Mouse (Mus musculus): ENCODE measurements around the gene Cebpzos. TPM values are rescaled to one million over a fixed set of nuclear protein-coding genes. Genes with fewer than 3 reads are reported as not detected.

Gene Cebpzos
- polyA plus RNA-seq, 1 experiment from 2014 or later: 115 TPM

GRCm38 (mm10) chr17:78938927-78939326, 22.6 kb downstream of the Cebpzos start:
- H3K27me3 ChIP-seq (replicated peaks): no peaks in the 10 kb centered on the region

GRCm38 (mm10) chr17:78942579-78942978, 26.3 kb downstream of the Cebpzos start:
- no peak overlapping the region for H3K4me3 ChIP-seq (replicated peaks)
- ATAC-seq (ENCODE audit: insufficient read depth, low FRiP score, low read depth): no peak
- H3K4me1 ChIP-seq: no peaks in the 10 kb centered on the region
- H3K9me3 ChIP-seq: no peaks in the 10 kb centered on the region
- 46% methylated on average over 11 of the region's 11 CpGs for WGBS
- H3K36me3 ChIP-seq: 0 out of 2 replicates have a peak, but pooled peaks cover 7% of the 10 kb centered on the region
- no peak overlapping the region for H3K27ac ChIP-seq
- no peak overlapping the region for H3K4me2 ChIP-seq
- no peak overlapping the region for H3K9ac ChIP-seq
- H3K27me3 ChIP-seq (replicated peaks): no peaks in the 10 kb centered on the region

More at GRCm38 (mm10) chr17:78938927-78939326, 22.6 kb downstream of the Cebpzos start:
- H3K9ac ChIP-seq: no peak overlapping the region
- no peak overlapping the region for H3K27ac ChIP-seq
- no peak overlapping the region for H3K4me3 ChIP-seq (replicated peaks)
- no peaks in the 10 kb centered on the region for H3K9me3 ChIP-seq
- WGBS: 88% methylated on average over 4 of the region's 4 CpGs
- no peaks in the 10 kb centered on the region; the same call in 1 of the 2 replicates for H3K36me3 ChIP-seq
- ATAC-seq (ENCODE audit: insufficient read depth, low FRiP score, low read depth): no peak
- no peak overlapping the region for H3K4me2 ChIP-seq
- H3K4me1 ChIP-seq: 0 out of 2 replicates have a peak, but pooled peaks cover 2% of the 10 kb centered on the region

GRCm38 (mm10) chr17:78951225-78951624, 34.9 kb downstream of the Cebpzos start:
- ATAC-seq (ENCODE audit: insufficient read depth, low FRiP score, low read depth): no peak
- Histone ChIP-seq H3K9ac (no peak overlapping the region), H3K4me2 (no peak overlapping the region), H3K36me3 (peaks cover 40% of the 10 kb centered on the region), H3K4me3 (replicated peaks) (no peak overlapping the region), H3K27ac (no peak overlapping the region), H3K27me3 (replicated peaks) (no peaks in the 10 kb centered on the region), H3K9me3 (no peaks in the 10 kb centered on the region), H3K4me1 (no peaks in the 10 kb centered on the region)
- WGBS: 91% methylated on average over 5 of the region's 5 CpGs

- Histone ChIP-seq H3K9me3 (no peaks in the 10 kb centered on the region), H3K9ac (no peak overlapping the region), H3K4me2 (no peak overlapping the region), H3K27ac (no peak overlapping the region), H3K27me3 (replicated peaks) (no peaks in the 10 kb centered on the region), H3K36me3 (peaks cover 37% of the 10 kb centered on the region), H3K4me3 (replicated peaks) (no peak overlapping the region), H3K4me1 (no peaks in the 10 kb centered on the region)
- ATAC-seq (ENCODE audit: insufficient read depth, low FRiP score, low read depth): no peak
- WGBS: 88% methylated on average over 5 of the region's 5 CpGs
These were observed 35.8 kb downstream of the Cebpzos start for GRCm38 (mm10) chr17:78952070-78952469.

- Histone ChIP-seq H3K9ac (no peak overlapping the region), H3K4me2 (no peak overlapping the region), H3K9me3 (no peaks in the 10 kb centered on the region), H3K4me3 (replicated peaks) (no peak overlapping the region), H3K36me3 (peaks cover 33% of the 10 kb centered on the region), H3K27me3 (replicated peaks) (no peaks in the 10 kb centered on the region), H3K4me1 (no peaks in the 10 kb centered on the region), H3K27ac (no peak overlapping the region)
- 78% methylated on average over 8 of the region's 8 CpGs for WGBS
- 0 out of 2 replicates have a peak, but pooled peaks have one; percentile 31 for ATAC-seq (ENCODE audit: insufficient read depth, low FRiP score, low read depth)
These were observed 36.9 kb downstream of the Cebpzos start for GRCm38 (mm10) chr17:78953240-78953639.

- Histone ChIP-seq H3K4me2 (no peak overlapping the region), H3K27me3 (replicated peaks) (no peaks in the 10 kb centered on the region), H3K4me1 (no peaks in the 10 kb centered on the region), H3K27ac (no peak overlapping the region), H3K9me3 (no peaks in the 10 kb centered on the region), H3K9ac (no peak overlapping the region), H3K36me3 (peaks cover 31% of the 10 kb centered on the region), H3K4me3 (replicated peaks) (no peak overlapping the region)
- ATAC-seq (ENCODE audit: insufficient read depth, low FRiP score, low read depth): no peak
- 70% methylated on average over 6 of the region's 6 CpGs for WGBS
These were observed 43.2 kb downstream of the Cebpzos start for GRCm38 (mm10) chr17:78959473-78959872.

- no peaks in the 10 kb centered on the region for H3K9me3 ChIP-seq
- H3K4me2 ChIP-seq: no peak overlapping the region
- no peaks in the 10 kb centered on the region for H3K4me1 ChIP-seq
- H3K4me3 ChIP-seq (replicated peaks): no peak overlapping the region
- WGBS: 86% methylated on average over 1 of the region's 1 CpGs
- no peak overlapping the region for H3K9ac ChIP-seq
- H3K36me3 ChIP-seq: peaks cover 26% of the 10 kb centered on the region
- H3K27ac ChIP-seq: no peak overlapping the region
- no peak for ATAC-seq (ENCODE audit: insufficient read depth, low FRiP score, low read depth)
- no peaks in the 10 kb centered on the region for H3K27me3 ChIP-seq (replicated peaks)
These were observed 48.1 kb downstream of the Cebpzos start for GRCm38 (mm10) chr17:78964387-78964786.

- H3K9ac ChIP-seq: no peak overlapping the region
- H3K27me3 ChIP-seq (replicated peaks): no peaks in the 10 kb centered on the region
- no peaks in the 10 kb centered on the region for H3K9me3 ChIP-seq
- H3K4me1 ChIP-seq: no peaks in the 10 kb centered on the region
- H3K27ac ChIP-seq: no peak overlapping the region
- no peak for ATAC-seq (ENCODE audit: insufficient read depth, low FRiP score, low read depth)
- H3K4me3 ChIP-seq (replicated peaks): no peak overlapping the region
- peaks cover 28% of the 10 kb centered on the region for H3K36me3 ChIP-seq
- WGBS: 89% methylated on average over 11 of the region's 11 CpGs
- H3K4me2 ChIP-seq: no peak overlapping the region
These were observed 50.0 kb downstream of the Cebpzos start for GRCm38 (mm10) chr17:78966092-78966883.

GRCm38 (mm10) chr17:78968500-78968899, 52.2 kb downstream of the Cebpzos start:
- peaks cover 21% of the 10 kb centered on the region for H3K36me3 ChIP-seq
- no peaks in the 10 kb centered on the region for H3K9me3 ChIP-seq
- WGBS: 80% methylated on average over 3 of the region's 3 CpGs
- no peak overlapping the region for H3K4me3 ChIP-seq (replicated peaks)
- no peak for ATAC-seq (ENCODE audit: insufficient read depth, low FRiP score, low read depth)
- no peaks in the 10 kb centered on the region for H3K27me3 ChIP-seq (replicated peaks)
- no peak overlapping the region for H3K9ac ChIP-seq
- H3K4me1 ChIP-seq: no peaks in the 10 kb centered on the region
- no peak overlapping the region for H3K4me2 ChIP-seq
- no peak overlapping the region for H3K27ac ChIP-seq

Other genes starting within 250 kb of the Cebpzos start
- 4.9 and 5.7 TPM in 2 replicates for gene Strn, start 179.3 kb upstream of the Cebpzos start, polyA plus RNA-seq (2015; fragmentation: Nextera tagmentation; extraction: Ambion mirVana)
- 10.0 and 13.3 TPM in 2 replicates for gene Heatr5b, start 81.1 kb upstream of the Cebpzos start, polyA plus RNA-seq (2015; fragmentation: Nextera tagmentation; extraction: Ambion mirVana)
- 43.2 and 44.7 TPM in 2 replicates for gene Gpatch11, start 80.9 kb upstream of the Cebpzos start, polyA plus RNA-seq (2015; fragmentation: Nextera tagmentation; extraction: Ambion mirVana)
- 16.0 and 16.4 TPM in 2 replicates for gene Eif2ak2, start 33.9 kb upstream of the Cebpzos start, polyA plus RNA-seq (2015; fragmentation: Nextera tagmentation; extraction: Ambion mirVana)
- 0.14 and 0.35 TPM in 2 replicates for gene Sult6b1, start 9.5 kb upstream of the Cebpzos start, polyA plus RNA-seq (2015; fragmentation: Nextera tagmentation; extraction: Ambion mirVana)
- gene Cebpz, start 20.6 kb downstream of the Cebpzos start, polyA plus RNA-seq (2015; fragmentation: Nextera tagmentation; extraction: Ambion mirVana): 54.3 and 54.4 TPM in 2 replicates
- 51.7 and 57.7 TPM in 2 replicates for gene Ndufaf7, start 20.6 kb downstream of the Cebpzos start, polyA plus RNA-seq (2015; fragmentation: Nextera tagmentation; extraction: Ambion mirVana)
- 32.6 and 34.5 TPM in 2 replicates for gene Prkd3, start 104.3 kb downstream of the Cebpzos start, polyA plus RNA-seq (2015; fragmentation: Nextera tagmentation; extraction: Ambion mirVana)
- gene Qpct, start 135.4 kb downstream of the Cebpzos start, polyA plus RNA-seq (2015; fragmentation: Nextera tagmentation; extraction: Ambion mirVana): 13.9 and 14.6 TPM in 2 replicates

All from stomach, embryonic 15.5 days (tissue).